Mouse (Mus musculus): Measurements from ENCODE around the gene Adgrl1. TPM values are rescaled to one million over a fixed set of nuclear protein-coding genes. Genes with fewer than 3 reads are reported as not detected.

Adgrl1 gene
- polyA plus RNA-seq, 2 experiments: 38.5 to 123 TPM

GRCm38 (mm10) chr8:83862439-83863268 is 37.3 kb upstream of the Adgrl1 start:
- no peak for TF ChIP-seq POLR2A (IDR thresholded peaks at IDR 0.05; ENCODE audit: borderline replicate concordance, extremely low read depth, insufficient read depth, insufficient read length)
- no peaks in the 10 kb centered on the region for H3K36me3 ChIP-seq (ENCODE audit: control insufficient read depth, insufficient read depth, low read length)
- peak overlapping the region; percentile 26 for H3K4me2 ChIP-seq (replicated peaks; ENCODE audit: low read depth, low read length, severe bottlenecking)
- 0 out of 2 replicates have a peak, but pooled peaks cover 5% of the 10 kb centered on the region for H3K4me1 ChIP-seq (ENCODE audit: control insufficient read depth, insufficient read depth, low read length)
- no peaks in the 10 kb centered on the region for H3K27me3 ChIP-seq (ENCODE audit: control insufficient read depth, insufficient read depth, low read length)
- 5% methylated on average over 24 of the region's 24 CpGs for WGBS
- ATAC-seq (ENCODE audit: low FRiP score, low read depth): no peak
- H3K9me3 ChIP-seq (ENCODE audit: control insufficient read depth, low read length): no peaks in the 10 kb centered on the region
- H3K4me3 ChIP-seq (replicated peaks; ENCODE audit: low read length): 0 out of 2 replicates have a peak overlapping the region, but pooled peaks have one; percentile 1
- no peak overlapping the region for H3K27ac ChIP-seq (replicated peaks; ENCODE audit: low read depth, low read length)
- no peak overlapping the region for H3K9ac ChIP-seq (ENCODE audit: low read depth, low read length, severe bottlenecking)
- DNase-seq (ENCODE audit: low spot score): no peak

- peak overlapping the region; percentile 82 for H3K27ac ChIP-seq (replicated peaks; ENCODE audit: low read depth, low read length)
- peak overlapping the region; percentile 90 for H3K4me2 ChIP-seq (replicated peaks; ENCODE audit: low read depth, low read length, severe bottlenecking)
- no peak; the same call in 1 of the 2 replicates for TF ChIP-seq POLR2A (IDR thresholded peaks at IDR 0.05; ENCODE audit: borderline replicate concordance, extremely low read depth, insufficient read depth, insufficient read length)
- peak; percentile 86 for ATAC-seq (ENCODE audit: low FRiP score, low read depth)
- H3K9ac ChIP-seq (ENCODE audit: low read depth, low read length, severe bottlenecking): peak overlapping the region; percentile 90
- 3% methylated on average over 54 of the region's 66 CpGs for WGBS
- H3K9me3 ChIP-seq (ENCODE audit: control insufficient read depth, low read length): no peaks in the 10 kb centered on the region
- H3K4me3 ChIP-seq (replicated peaks; ENCODE audit: low read length): peak overlapping the region; percentile 73
- peaks cover 13% of the 10 kb centered on the region for H3K4me1 ChIP-seq (ENCODE audit: control insufficient read depth, insufficient read depth, low read length)
- H3K27me3 ChIP-seq (ENCODE audit: control insufficient read depth, insufficient read depth, low read length): peaks cover 5% of the 10 kb centered on the region; the same call in 1 of the 2 replicates
- peak; percentile 71 for DNase-seq (ENCODE audit: low spot score)
- no peaks in the 10 kb centered on the region for H3K36me3 ChIP-seq (ENCODE audit: control insufficient read depth, insufficient read depth, low read length)
Measured at GRCm38 (mm10) chr8:83874881-83875655, 24.8 kb upstream of the Adgrl1 start.

- Histone ChIP-seq H3K27me3 (ENCODE audit: control insufficient read depth, insufficient read depth, low read length) (peaks cover 5% of the 10 kb centered on the region; the same call in 1 of the 2 replicates), H3K4me2 (replicated peaks; ENCODE audit: low read depth, low read length, severe bottlenecking) (peak overlapping the region; percentile 90), H3K9me3 (ENCODE audit: control insufficient read depth, low read length) (no peaks in the 10 kb centered on the region), H3K27ac (replicated peaks; ENCODE audit: low read depth, low read length) (peak overlapping the region; percentile 68; the same call in 1 of the 2 replicates), H3K36me3 (ENCODE audit: control insufficient read depth, insufficient read depth, low read length) (no peaks in the 10 kb centered on the region), H3K4me3 (replicated peaks; ENCODE audit: low read length) (peak overlapping the region; percentile 73), H3K4me1 (ENCODE audit: control insufficient read depth, insufficient read depth, low read length) (peaks cover 13% of the 10 kb centered on the region), H3K9ac (ENCODE audit: low read depth, low read length, severe bottlenecking) (peak overlapping the region; percentile 90)
- ATAC-seq (ENCODE audit: low FRiP score, low read depth): peak; percentile 38
- WGBS: under 1% methylated on average over 9 of the region's 11 CpGs
- TF ChIP-seq POLR2A (IDR thresholded peaks at IDR 0.05; ENCODE audit: borderline replicate concordance, extremely low read depth, insufficient read depth, insufficient read length): no peak
- no peak for DNase-seq (ENCODE audit: low spot score)
Measured at GRCm38 (mm10) chr8:83875656-83876040, 24.3 kb upstream of the Adgrl1 start.

GRCm38 (mm10) chr8:83876080-83876837 is 23.6 kb upstream of the Adgrl1 start:
- H3K9ac ChIP-seq (ENCODE audit: low read depth, low read length, severe bottlenecking): peak overlapping the region; percentile 90
- H3K9me3 ChIP-seq (ENCODE audit: control insufficient read depth, low read length): no peaks in the 10 kb centered on the region
- H3K36me3 ChIP-seq (ENCODE audit: control insufficient read depth, insufficient read depth, low read length): no peaks in the 10 kb centered on the region
- under 1% methylated on average over 41 of the region's 41 CpGs for WGBS
- peak overlapping the region; percentile 73 for H3K4me3 ChIP-seq (replicated peaks; ENCODE audit: low read length)
- DNase-seq (ENCODE audit: low spot score) (no peak), ATAC-seq (ENCODE audit: low FRiP score, low read depth) (no peak; the same call in 1 of the 2 replicates)
- peaks cover 5% of the 10 kb centered on the region; the same call in 1 of the 2 replicates for H3K27me3 ChIP-seq (ENCODE audit: control insufficient read depth, insufficient read depth, low read length)
- H3K4me1 ChIP-seq (ENCODE audit: control insufficient read depth, insufficient read depth, low read length): peaks cover 13% of the 10 kb centered on the region
- peak overlapping the region; percentile 30 for H3K27ac ChIP-seq (replicated peaks; ENCODE audit: low read depth, low read length)
- no peak for TF ChIP-seq POLR2A (IDR thresholded peaks at IDR 0.05; ENCODE audit: borderline replicate concordance, extremely low read depth, insufficient read depth, insufficient read length)
- peak overlapping the region; percentile 90 for H3K4me2 ChIP-seq (replicated peaks; ENCODE audit: low read depth, low read length, severe bottlenecking)

All from limb, embryonic 14.5 days (tissue).